Mouse (Mus musculus) limb, embryonic 15.5 days (tissue): Measurements from ENCODE around the gene Crb2. TPM values are rescaled to one million over a fixed set of nuclear protein-coding genes. Genes with fewer than 3 reads are reported as not detected.

ENCODE experiments used
- ATAC-seq: fragments of 200-750 bp; cut with Nextera tagmentation; 2 replicates; pipeline ENCODE4 v1.8.0; 2017; ENCODE audit warnings: low read depth, moderate TSS enrichment; ENCODE audit not compliant: insufficient number of reproducible peaks, low FRiP score, low TSS enrichment
- H3K27ac ChIP-seq: fragments of 300-500 bp; sonication (generic); 2 replicates; pipeline ENCODE4 v1.5.1; 2015; ENCODE audit warnings: moderate library complexity, mild to moderate bottlenecking, inconsistent platforms
- H3K27me3 ChIP-seq: fragments of 300-500 bp; sonication (generic); 2 replicates; pipeline ENCODE4 v1.6.1; 2015; ENCODE audit warnings: inconsistent platforms
- H3K36me3 ChIP-seq: fragments of 300-500 bp; sonication (generic); 2 replicates; pipeline ENCODE4 v1.6.1; 2015; ENCODE audit warnings: inconsistent platforms
- H3K4me1 ChIP-seq: fragments of 300-500 bp; sonication (generic); 2 replicates; pipeline ENCODE4 v1.6.1; 2015; ENCODE audit warnings: inconsistent platforms
- H3K4me2 ChIP-seq: fragments of 300-500 bp; sonication (generic); 2 replicates; pipeline ENCODE4 v1.6.1; 2015; ENCODE audit warnings: mild to moderate bottlenecking, inconsistent platforms
- H3K4me3 ChIP-seq: fragments of 300-500 bp; sonication (generic); 2 replicates; pipeline ENCODE4 v1.5.1; 2015; ENCODE audit warnings: mild to moderate bottlenecking, inconsistent platforms
- H3K9ac ChIP-seq: fragments of 300-500 bp; sonication (generic); 2 replicates; pipeline ENCODE4 v1.6.1; 2015; ENCODE audit warnings: inconsistent platforms
- H3K9me3 ChIP-seq: fragments of 300-500 bp; sonication (generic); 2 replicates; pipeline ENCODE4 v1.6.1; 2016; ENCODE audit warnings: inconsistent platforms
- WGBS: fragments of 180-500 bp; shearing (Covaris S2); methylation state at CpG from one replicate; pipeline ENCODE4 v1.1.7; 2015; 5-methylcytosine and 5-hydroxymethylcytosine counted together
- polyA plus RNA-seq: library from polyadenylated mRNA; unstranded; fragments of >200 nt; fragmentation: Nextera tagmentation; extraction: Ambion mirVana; gene quantifications from 2 replicates; pipeline ENCODE4 v1.2.1, GENCODE M21; 2015

Gene Crb2
- polyA plus RNA-seq, 1 experiment from 2014 or later, result 0.36 TPM

- no peak for ATAC-seq
- Histone ChIP-seq H3K4me3 (no peak overlapping the region), H3K9ac (no peak overlapping the region), H3K36me3 (no peaks in the 10 kb centered on the region), H3K27ac (no peak overlapping the region), H3K27me3 (peaks cover 37% of the 10 kb centered on the region), H3K4me2 (no peak overlapping the region), H3K9me3 (no peaks in the 10 kb centered on the region), H3K4me1 (peaks cover 24% of the 10 kb centered on the region)
- 42% methylated on average over 7 of the region's 7 CpGs for WGBS
Measured at GRCm38 (mm10) chr2:37788176-37788962, 12.3 kb downstream of the Crb2 start.

- Histone ChIP-seq H3K4me2 (no peak overlapping the region), H3K9ac (no peak overlapping the region), H3K4me3 (no peak overlapping the region), H3K9me3 (no peaks in the 10 kb centered on the region), H3K4me1 (peaks cover 27% of the 10 kb centered on the region), H3K36me3 (no peaks in the 10 kb centered on the region), H3K27ac (no peak overlapping the region), H3K27me3 (peaks cover 41% of the 10 kb centered on the region)
- 84% methylated on average over 5 of the region's 5 CpGs for WGBS
- no peak for ATAC-seq
Measured at GRCm38 (mm10) chr2:37789029-37789428, 13.0 kb downstream of the Crb2 start.

- Histone ChIP-seq H3K27me3 (peaks cover 46% of the 10 kb centered on the region), H3K9ac (no peak overlapping the region), H3K4me1 (peaks cover 27% of the 10 kb centered on the region), H3K9me3 (no peaks in the 10 kb centered on the region), H3K4me3 (no peak overlapping the region), H3K27ac (no peak overlapping the region), H3K36me3 (no peaks in the 10 kb centered on the region), H3K4me2 (no peak overlapping the region)
- no peak for ATAC-seq
- WGBS, result 87% methylated on average over 10 of the region's 10 CpGs
Measured at GRCm38 (mm10) chr2:37789995-37790394, 13.9 kb downstream of the Crb2 start.

- no peak for ATAC-seq
- Histone ChIP-seq H3K4me1 (peaks cover 35% of the 10 kb centered on the region), H3K36me3 (no peaks in the 10 kb centered on the region), H3K27ac (no peak overlapping the region), H3K9ac (no peak overlapping the region), H3K9me3 (no peaks in the 10 kb centered on the region), H3K4me2 (no peak overlapping the region), H3K4me3 (no peak overlapping the region), H3K27me3 (peaks cover 46% of the 10 kb centered on the region)
- 91% methylated on average over 14 of the region's 14 CpGs for WGBS
Measured at GRCm38 (mm10) chr2:37790738-37791137, 14.7 kb downstream of the Crb2 start.

- H3K27me3 ChIP-seq, result peaks cover 40% of the 10 kb centered on the region
Measured at GRCm38 (mm10) chr2:37791340-37791739, 15.3 kb downstream of the Crb2 start.

GRCm38 (mm10) chr2:37796021-37796420 lies 20.0 kb downstream of the Crb2 start:
- H3K9me3 ChIP-seq, result no peaks in the 10 kb centered on the region
- 0 out of 2 replicates have a peak, but pooled peaks have one; percentile 13 for ATAC-seq
- H3K27ac ChIP-seq, result peak overlapping the region; percentile 60; the same call in 1 of the 2 replicates
- peaks cover 23% of the 10 kb centered on the region for H3K4me1 ChIP-seq
- no peak overlapping the region for H3K4me2 ChIP-seq
- peaks cover 32% of the 10 kb centered on the region for H3K27me3 ChIP-seq
- H3K9ac ChIP-seq, result no peak overlapping the region
- no peak overlapping the region for H3K4me3 ChIP-seq
- peaks cover 11% of the 10 kb centered on the region; the same call in 1 of the 2 replicates for H3K36me3 ChIP-seq
- WGBS, result 3% methylated on average over 1 of the region's 1 CpGs

More at GRCm38 (mm10) chr2:37791340-37791739, 15.3 kb downstream of the Crb2 start:
- WGBS, result 88% methylated on average over 4 of the region's 4 CpGs
- Histone ChIP-seq H3K4me2 (no peak overlapping the region), H3K4me3 (no peak overlapping the region), H3K9ac (no peak overlapping the region), H3K9me3 (no peaks in the 10 kb centered on the region), H3K36me3 (no peaks in the 10 kb centered on the region), H3K27ac (no peak overlapping the region), H3K4me1 (peaks cover 37% of the 10 kb centered on the region)
- no peak for ATAC-seq

GRCm38 (mm10) chr2:37797046-37797445 lies 21.0 kb downstream of the Crb2 start:
- Histone ChIP-seq H3K27me3 (peaks cover 29% of the 10 kb centered on the region), H3K27ac (no peak overlapping the region), H3K9ac (no peak overlapping the region), H3K9me3 (no peaks in the 10 kb centered on the region), H3K4me2 (no peak overlapping the region), H3K36me3 (peaks cover 19% of the 10 kb centered on the region), H3K4me1 (peaks cover 23% of the 10 kb centered on the region), H3K4me3 (no peak overlapping the region)
- ATAC-seq, result no peak
- WGBS, result 79% methylated on average over 4 of the region's 4 CpGs

- Histone ChIP-seq H3K4me3 (no peak overlapping the region), H3K4me2 (no peak overlapping the region), H3K9me3 (no peaks in the 10 kb centered on the region), H3K4me1 (peaks cover 20% of the 10 kb centered on the region), H3K36me3 (peaks cover 19% of the 10 kb centered on the region), H3K27me3 (peaks cover 11% of the 10 kb centered on the region), H3K27ac (no peak overlapping the region), H3K9ac (no peak overlapping the region)
- no peak for ATAC-seq
- 68% methylated on average over 6 of the region's 6 CpGs for WGBS
Measured at GRCm38 (mm10) chr2:37799137-37799536, 23.1 kb downstream of the Crb2 start.

GRCm38 (mm10) chr2:37801687-37802086 lies 25.6 kb downstream of the Crb2 start:
- 72% methylated on average over 4 of the region's 4 CpGs for WGBS
- Histone ChIP-seq H3K4me1 (peaks cover 3% of the 10 kb centered on the region; the same call in 1 of the 2 replicates), H3K27me3 (no peaks in the 10 kb centered on the region), H3K4me2 (no peak overlapping the region), H3K9ac (no peak overlapping the region), H3K4me3 (no peak overlapping the region), H3K36me3 (peaks cover 29% of the 10 kb centered on the region), H3K9me3 (no peaks in the 10 kb centered on the region), H3K27ac (no peak overlapping the region)
- no peak for ATAC-seq

GRCm38 (mm10) chr2:37802610-37803212 lies 26.7 kb downstream of the Crb2 start:
- 48% methylated on average over 4 of the region's 4 CpGs for WGBS
- no peak for ATAC-seq

GRCm38 (mm10) chr2:37811682-37812081 lies 35.6 kb downstream of the Crb2 start:
- ATAC-seq, result no peak
- 43% methylated on average over 2 of the region's 2 CpGs for WGBS
- Histone ChIP-seq H3K4me3 (no peak overlapping the region), H3K9ac (no peak overlapping the region), H3K9me3 (no peaks in the 10 kb centered on the region), H3K4me2 (no peak overlapping the region), H3K36me3 (peaks cover 20% of the 10 kb centered on the region), H3K4me1 (peaks cover 4% of the 10 kb centered on the region; the same call in 1 of the 2 replicates), H3K27me3 (no peaks in the 10 kb centered on the region), H3K27ac (no peak overlapping the region)

More at GRCm38 (mm10) chr2:37802610-37803212, 26.7 kb downstream of the Crb2 start:
- H3K36me3 ChIP-seq, result peaks cover 29% of the 10 kb centered on the region
- H3K4me1 ChIP-seq, result 0 out of 2 replicates have a peak, but pooled peaks cover 3% of the 10 kb centered on the region
- no peak overlapping the region for H3K9ac ChIP-seq
- H3K9me3 ChIP-seq, result no peaks in the 10 kb centered on the region
- H3K27me3 ChIP-seq, result no peaks in the 10 kb centered on the region
- no peak overlapping the region for H3K27ac ChIP-seq
- H3K4me3 ChIP-seq, result no peak overlapping the region
- H3K4me2 ChIP-seq, result no peak overlapping the region

GRCm38 (mm10) chr2:37812401-37812800 lies 36.4 kb downstream of the Crb2 start:
- H3K27ac ChIP-seq, result no peak overlapping the region
- ATAC-seq, result no peak
- 85% methylated on average over 5 of the region's 5 CpGs for WGBS
- no peaks in the 10 kb centered on the region for H3K27me3 ChIP-seq
- H3K9me3 ChIP-seq, result no peaks in the 10 kb centered on the region
- peaks cover 20% of the 10 kb centered on the region for H3K36me3 ChIP-seq
- no peak overlapping the region for H3K4me2 ChIP-seq
- no peak overlapping the region for H3K4me3 ChIP-seq
- H3K4me1 ChIP-seq, result peaks cover 4% of the 10 kb centered on the region; the same call in 1 of the 2 replicates
- H3K9ac ChIP-seq, result no peak overlapping the region
